Mouse (Mus musculus) C2C12 (cell line): ENCODE data around the gene Taz.

Source experiments
- CTCF ChIP-seq: IDR thresholded peaks from one replicate; pipeline ENCODE4 v1.5.1; 2011; ENCODE audit not compliant: control insufficient read depth, insufficient read depth, insufficient read length
- MAX ChIP-seq: IDR thresholded peaks from one replicate; pipeline ENCODE4 v1.6.1; 2011; ENCODE audit warnings: mild to moderate bottlenecking, control low read depth
- MYOD1 ChIP-seq: IDR thresholded peaks from one replicate; pipeline ENCODE4 v1.6.1; 2011; ENCODE audit warnings: low read depth; ENCODE audit not compliant: control insufficient read depth, insufficient read length

- TF ChIP-seq CTCF = no peak
- no peak for TF ChIP-seq MYOD1
- no peak for TF ChIP-seq MAX
Observed at GRCm38 (mm10) chrX:74293431-74293830, 11.7 kb downstream of the Taz start.
